Mouse (Mus musculus) retina, postnatal 1 day (tissue): ENCODE measurements at regions not wholly inside any gene's neighbourhood (a gene's known extent, or its start where the extent isn't known, plus 50 kb on each side); places are given as distances from the start of the nearest gene placed in this dataset.

Experiments used
- DNase-seq: peaks from one replicate; pipeline ENCODE4 v3.0.0-alpha.2; 2012

GRCm38 (mm10) chr10:126176759-126177473 lies 210.9 kb downstream of the Lrig3 start:
- no peak for DNase-seq

- DNase-seq: no peak
These were observed 216.4 kb downstream of the Lrig3 start for GRCm38 (mm10) chr10:126182386-126182785.

DNA sequence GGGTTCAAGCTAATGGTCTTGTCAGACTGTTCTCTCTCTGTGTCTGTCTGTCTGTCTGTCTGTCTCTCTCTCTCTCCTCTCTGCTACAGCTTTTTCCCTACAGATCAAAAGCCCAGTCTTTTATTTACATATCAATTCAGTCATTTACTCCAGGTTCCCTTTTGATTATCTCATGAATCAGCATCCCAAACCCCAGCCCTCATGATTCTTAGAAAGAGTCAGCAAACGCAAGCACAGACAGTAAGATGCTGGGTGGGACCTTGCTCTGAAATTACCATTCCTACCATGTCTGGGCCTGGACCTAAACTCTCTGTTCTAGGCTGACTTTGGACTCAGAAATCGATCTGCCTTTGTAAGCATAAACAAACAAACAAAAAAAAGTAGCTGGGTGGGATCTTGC lies 218.0 kb downstream of the Lrig3 start:
- DNase-seq: no peak

- DNase-seq: no peak
These were observed 219.4 kb downstream of the Lrig3 start for GRCm38 (mm10) chr10:126185410-126185809.

- no peak for DNase-seq
These were observed 220.1 kb downstream of the Lrig3 start for GRCm38 (mm10) chr10:126186086-126186485.

- no peak for DNase-seq
These were observed 223.0 kb downstream of the Lrig3 start for GRCm38 (mm10) chr10:126189001-126189400.
